Mouse (Mus musculus): ENCODE data around the gene Duox2.
A peak's percentile ranks its signal among the peaks of the same experiment; 100 is the strongest.

The Duox2 gene

GRCm38 (mm10) chr2:122235425-122235824, 62.8 kb downstream of the Duox2 start:
- no peak for DNase-seq

DNA sequence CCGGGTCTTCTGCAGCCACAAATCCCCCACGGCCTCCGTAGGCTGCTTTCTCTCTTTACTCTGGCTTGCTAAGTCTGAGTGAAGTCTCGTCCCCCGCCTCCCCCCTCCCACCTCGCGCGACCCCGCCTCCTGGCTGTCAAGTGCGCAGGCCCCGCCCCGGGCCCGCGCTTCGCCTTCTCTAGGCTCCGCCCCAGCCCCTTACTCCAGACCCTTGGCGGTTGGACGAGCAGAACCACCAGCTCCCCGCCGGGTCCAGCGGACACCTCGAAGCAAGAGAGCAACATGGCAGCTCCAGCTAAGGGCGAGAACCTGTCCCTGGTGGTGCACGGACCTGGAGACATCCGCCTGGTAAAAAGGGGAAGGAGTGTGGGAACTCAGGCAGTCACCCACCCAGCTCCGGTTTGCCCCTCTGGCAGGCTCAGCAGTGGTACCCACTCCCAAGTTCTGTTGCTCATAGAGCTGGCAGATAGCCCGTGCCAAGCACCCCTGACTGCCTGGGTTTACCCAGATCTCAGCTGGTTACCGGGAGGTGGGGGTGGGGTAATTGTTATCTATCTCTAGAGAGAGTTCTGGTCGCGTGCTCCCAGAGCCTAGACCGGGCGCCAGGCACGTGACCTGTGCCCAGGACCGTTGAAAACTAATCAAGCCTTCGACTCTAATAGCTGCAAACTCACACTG, 63.5 kb downstream of the Duox2 start, which contains the start of gene Sord:
Gene Sord, plus strand, starts transcription at position 139 of the 678 bp plus-strand sequence.
- DNase-seq = peak; percentile 94

- no peak for DNase-seq
Measured at GRCm38 (mm10) chr2:122233759-122234557, 64.3 kb downstream of the Duox2 start.

DNA sequence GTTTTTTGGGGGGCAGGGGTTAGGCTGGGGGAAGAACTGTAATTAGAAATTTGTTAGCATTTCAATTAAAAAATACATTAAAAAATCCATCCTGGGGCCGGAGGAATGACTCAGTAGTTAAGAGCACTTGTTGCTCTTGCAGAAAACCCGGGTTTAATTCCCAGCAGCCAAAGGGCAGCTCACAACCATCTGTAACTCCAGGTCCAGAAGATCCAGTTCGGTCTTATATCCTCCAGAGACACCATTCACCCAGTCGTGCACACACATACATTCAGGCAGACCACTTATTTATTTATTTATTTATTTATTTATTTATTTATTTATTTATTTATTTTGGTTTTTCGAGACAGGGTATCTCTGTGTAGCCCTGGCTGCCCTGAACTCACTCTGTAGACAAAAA, 64.9 kb downstream of the Duox2 start:
- no peak for DNase-seq

DNA sequence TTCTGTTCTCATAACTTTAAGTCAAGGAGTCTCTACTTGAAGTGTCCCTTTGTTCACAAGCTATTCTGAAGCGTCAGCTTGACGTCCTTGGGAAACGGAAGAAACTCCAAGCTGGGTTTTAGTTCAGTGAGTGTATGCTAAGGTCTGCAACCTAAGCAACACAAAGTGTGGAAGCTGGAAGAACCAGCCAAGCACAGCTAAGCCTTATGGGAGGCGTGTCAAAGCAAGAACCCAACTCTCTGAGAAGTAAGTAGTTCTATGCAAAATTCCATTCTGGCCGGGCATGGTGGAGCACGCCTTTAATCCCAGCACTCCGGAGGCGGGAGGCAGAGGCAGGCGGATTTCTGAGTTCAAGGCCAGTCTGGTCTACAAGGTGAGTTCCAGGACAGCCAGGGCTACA, 66.6 kb downstream of the Duox2 start:
- no peak for DNase-seq

DNA sequence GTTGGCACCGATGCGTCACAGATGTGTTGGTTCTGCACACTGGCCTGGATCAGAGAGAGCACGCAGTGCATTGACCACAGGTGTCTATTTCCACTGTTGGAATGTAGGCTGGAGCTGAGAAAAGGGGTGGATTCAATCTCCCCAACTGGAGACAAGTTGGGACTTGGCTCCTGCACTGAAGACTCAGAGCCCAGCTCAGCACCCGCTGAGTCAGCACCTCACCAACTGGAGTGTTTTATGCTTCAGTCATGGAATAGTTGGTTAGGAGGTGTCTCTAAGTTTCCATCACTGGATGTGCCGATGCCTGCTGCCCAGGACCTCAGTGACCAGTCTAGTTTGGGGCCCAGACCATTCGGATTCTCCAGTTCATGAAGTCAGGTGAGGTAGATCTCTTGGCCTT, 67.9 kb downstream of the Duox2 start:
- DNase-seq = no peak

Data from thymus, postnatal 4 days (tissue).